Mouse (Mus musculus) liver, postnatal 0 days (tissue): ENCODE data around the gene C1galt1c1.

Source experiments
- CTCF ChIP-seq: sonication (generic); IDR thresholded peaks from 2 replicates; pipeline ENCODE4 v1.5.1; 2016; ENCODE audit warnings: antibody characterized with exemption, low read depth
- EP300 ChIP-seq: IDR thresholded peaks from 2 replicates; pipeline ENCODE4 v1.6.1; 2016; ENCODE audit warnings: antibody characterized with exemption, low read depth, mild to moderate bottlenecking

GRCm38 (mm10) chrX:38591749-38592148 is 43.1 kb downstream of the C1galt1c1 start:
- TF ChIP-seq CTCF (no peak), EP300 (no peak)
